In the genomic region with DNA sequence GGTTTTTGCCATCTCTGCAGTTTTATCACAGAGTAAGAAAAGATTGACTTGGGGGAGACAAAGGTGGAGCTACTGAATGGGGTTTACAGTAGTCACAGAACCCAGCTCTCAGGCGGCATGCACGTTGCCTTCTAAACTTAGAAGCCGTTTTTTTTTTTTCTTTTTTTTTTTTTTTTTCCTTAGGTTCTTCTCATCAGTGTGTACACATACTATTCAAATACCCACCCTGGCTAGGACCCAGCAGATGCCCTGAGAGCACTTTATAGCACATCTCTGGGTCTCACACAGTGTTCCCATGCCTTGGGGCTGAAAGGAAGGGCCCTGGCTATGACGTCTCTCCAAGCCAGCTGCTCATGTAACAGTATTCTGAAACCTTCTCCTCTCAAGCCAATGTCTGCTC, we compare ENCODE assay signal across 30 mouse cellular contexts. TPM values are rescaled to one million over a fixed set of nuclear protein-coding genes. Genes with fewer than 3 reads are reported as not detected.
"Had no signal": no experiment of that assay in that cellular context is flagged by ENCODE, and none has a peak within 500 bp of the region (broad histone marks: within the 10 kb centered on the region; RNA-seq: fewer than 3 reads in every experiment).

No protein-coding gene starts in this region.

- ATAC-seq: inflammation-experienced regulatory T-cells, adult 6 months; intestine, embryonic 15.5 days; intestine, postnatal 0 days had no signal

- H3K4me3 ChIP-seq: gastrocnemius, adult 2 months; heart, adult 2 months; hindbrain, embryonic 10.5 days; hindbrain, embryonic 13.5 days; hindbrain, embryonic 15.5 days; intestine, embryonic 15.5 days; layer of hippocampus, adult 2 months; left cerebral cortex, adult 2 months; limb, embryonic 13.5 days; liver, embryonic 13.5 days; liver, embryonic 15.5 days had no signal

- H3K4me2 ChIP-seq: heart, embryonic 11.5 days; hindbrain, embryonic 13.5 days; hindbrain, embryonic 15.5 days; intestine, embryonic 15.5 days; limb, embryonic 13.5 days; liver, embryonic 11.5 days; liver, embryonic 13.5 days; liver, embryonic 15.5 days had no signal

- H3K27me3 ChIP-seq: hindbrain, embryonic 13.5 days; hindbrain, embryonic 15.5 days; intestine, embryonic 15.5 days; limb, embryonic 13.5 days; liver, embryonic 13.5 days; liver, embryonic 15.5 days had no signal

- H3K4me1 ChIP-seq: hindbrain, embryonic 10.5 days; hindbrain, embryonic 13.5 days; intestine, embryonic 15.5 days; liver, embryonic 13.5 days; liver, embryonic 15.5 days had no signal

- H3K27ac ChIP-seq: gastrocnemius, adult 2 months; heart, adult 2 months; hindbrain, embryonic 10.5 days; hindbrain, embryonic 13.5 days; hindbrain, embryonic 15.5 days; intestine, embryonic 15.5 days; layer of hippocampus, adult 2 months; left cerebral cortex, adult 2 months; limb, embryonic 13.5 days; liver, embryonic 13.5 days; liver, embryonic 15.5 days had no signal

- H3K36me3 ChIP-seq: hindbrain, embryonic 10.5 days; hindbrain, embryonic 13.5 days; hindbrain, embryonic 15.5 days; intestine, embryonic 15.5 days; limb, embryonic 13.5 days; liver, embryonic 13.5 days; liver, embryonic 15.5 days had no signal

- H3K9ac ChIP-seq: hindbrain, embryonic 13.5 days; hindbrain, embryonic 15.5 days; intestine, embryonic 15.5 days; limb, embryonic 13.5 days; liver, embryonic 13.5 days; liver, embryonic 15.5 days had no signal

- H3K9me3 ChIP-seq: hindbrain, embryonic 10.5 days; hindbrain, embryonic 13.5 days; hindbrain, embryonic 15.5 days; intestine, embryonic 15.5 days; limb, embryonic 13.5 days; liver, embryonic 13.5 days; liver, embryonic 15.5 days had no signal

- DNase-seq: gastrocnemius, adult 2 months; gastrocnemius, postnatal 10 days; gastrocnemius, postnatal 25 days; heart, adult 2 months; heart, postnatal 10 days; heart, postnatal 4 days; kidney, adult 18-20 months; kidney, adult 8-10 months; kidney, postnatal 10 days; kidney, postnatal 25 days; kidney, postnatal 4 days; liver; liver, embryonic 13.5 days had no signal

RNA-seq across cellular contexts. Expression of a gene that starts 23.4 kb away (rescaled TPM):
- total RNA-seq: gastrocnemius, adult 2 months; gastrocnemius, postnatal 10 days; gastrocnemius, postnatal 25 days; gastrocnemius, postnatal 4 days; granulocyte monocyte progenitor cell, adult 5-6 weeks had no signal
- polyA plus RNA-seq: heart, embryonic 11.5 days; hindbrain, embryonic 10.5 days; hindbrain, embryonic 13.5 days; hindbrain, embryonic 15.5 days; inflammation-experienced regulatory T-cells, adult 6 months; intestine, embryonic 15.5 days; intestine, postnatal 0 days; kidney, embryonic 14.5 days; kidney, embryonic 16.5 days; limb, embryonic 11.5 days; limb, embryonic 13.5 days; liver, embryonic 11.5 days; liver, embryonic 13.5 days; liver, embryonic 15.5 days had no signal
